Mouse (Mus musculus) frontal cortex, postnatal 25 days (tissue): ENCODE results near the gene Oscar.

ENCODE experiments used
- DNase-seq, 2 experiments: peaks; one replicate each; pipeline ENCODE4 v3.0.0; 2022; ENCODE audit warnings: low spot score in 2 of 2

Oscar gene

GRCm38 (mm10) chr7:3616057-3616388, at the start of gene Oscar:
Oscar (minus strand) TSS chr7:3616157.
- no peak for DNase-seq

GRCm38 (mm10) chr7:3665215-3666114, 49.5 kb upstream of the Oscar start, which contains the start of gene Leng1:
Leng1 (minus strand) TSS chr7:3665840.
- peak; percentile 92 to 95 for DNase-seq

GRCm38 (mm10) chr7:3664524-3665214, 48.7 kb upstream of the Oscar start:
- DNase-seq, result no peak

GRCm38 (mm10) chr7:3658578-3658977, 42.6 kb upstream of the Oscar start:
- DNase-seq, result no peak

- no peak for DNase-seq
Observed at GRCm38 (mm10) chr7:3656966-3657365, 41.0 kb upstream of the Oscar start.

GRCm38 (mm10) chr7:3646641-3647040, 30.7 kb upstream of the Oscar start:
- DNase-seq, result no peak

GRCm38 (mm10) chr7:3646188-3646587, 30.2 kb upstream of the Oscar start:
- DNase-seq, result no peak

GRCm38 (mm10) chr7:3645488-3646025, 29.6 kb upstream of the Oscar start:
- DNase-seq, result no peak

- peak; percentile 97 for DNase-seq
Observed at GRCm38 (mm10) chr7:3644672-3645487, 28.9 kb upstream of the Oscar start, which contains the start of gene Cnot3. Cnot3 (plus strand) TSS chr7:3645268.

GRCm38 (mm10) chr7:3644348-3644671, 28.4 kb upstream of the Oscar start:
- DNase-seq, result no peak

GRCm38 (mm10) chr7:3643843-3644242, 27.9 kb upstream of the Oscar start:
- DNase-seq, result no peak

- no peak for DNase-seq
Observed at GRCm38 (mm10) chr7:3643412-3643811, 27.5 kb upstream of the Oscar start.

- DNase-seq, result no peak
Observed at GRCm38 (mm10) chr7:3630478-3630815, 14.5 kb upstream of the Oscar start.

- peak; percentile 92 to 94 for DNase-seq
Observed at GRCm38 (mm10) chr7:3629543-3630477, 13.9 kb upstream of the Oscar start, which contains the start of the genes Tfpt and Prpf31. Tfpt (minus strand) TSS chr7:3629929. Prpf31 (plus strand) TSS chr7:3629985.

GRCm38 (mm10) chr7:3629030-3629429, 13.1 kb upstream of the Oscar start:
- DNase-seq, result no peak

GRCm38 (mm10) chr7:3617242-3617995, 1.5 kb upstream of the Oscar start, which contains the start of gene Ndufa3:
Ndufa3 (plus strand) TSS chr7:3617373.
- DNase-seq, result peak; percentile 69 to 74

GRCm38 (mm10) chr7:3616389-3617241, 658 bp upstream of the Oscar start:
- DNase-seq, result peak in 1 of 2 experiments; percentile 32

- no peak for DNase-seq
Observed at GRCm38 (mm10) chr7:3614021-3614420, 1.9 kb downstream of the Oscar start.

- no peak for DNase-seq
Observed at GRCm38 (mm10) chr7:3611006-3611405, 5.0 kb downstream of the Oscar start.
